Mouse (Mus musculus): ENCODE results near the gene Fbln1. TPM values are rescaled to one million over a fixed set of nuclear protein-coding genes. Genes with fewer than 3 reads are reported as not detected.

Gene Fbln1
- polyA plus RNA-seq, 1 experiment from 2014 or later, result 50.9 TPM

DNA sequence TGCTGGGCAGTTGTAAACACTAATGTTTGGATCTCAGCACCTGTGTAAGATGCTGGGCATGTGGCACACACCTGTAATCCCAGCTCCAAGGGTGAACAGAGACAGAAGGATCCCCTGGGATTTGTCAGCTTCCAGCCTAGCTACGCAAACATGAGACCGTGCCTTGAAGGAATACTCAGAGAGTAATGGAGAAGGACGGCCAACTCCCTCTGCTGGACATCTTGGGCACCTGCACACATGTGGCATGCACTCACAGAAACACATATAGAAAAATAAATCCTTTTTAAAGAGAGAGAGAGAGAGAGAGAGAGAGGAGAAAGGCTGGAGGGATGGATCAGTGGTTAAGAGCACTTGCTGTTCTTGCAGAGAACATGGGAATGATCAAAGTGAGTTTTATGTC, 88.9 kb downstream of the Fbln1 start:
- H3K4me1 ChIP-seq (replicated peaks; ENCODE audit: control insufficient read depth, insufficient read depth, low read length), result peaks cover 12% of the 10 kb centered on the region
- no peak overlapping the region for H3K9ac ChIP-seq (replicated peaks; ENCODE audit: low read depth, low read length)
- H3K27me3 ChIP-seq (replicated peaks; ENCODE audit: control insufficient read depth, insufficient read depth, low read length), result no peaks in the 10 kb centered on the region
- H3K9me3 ChIP-seq (ENCODE audit: control insufficient read depth, low read length), result no peaks in the 10 kb centered on the region
- ATAC-seq, result no peak
- H3K27ac ChIP-seq (ENCODE audit: low read length), result no peak overlapping the region
- H3K4me3 ChIP-seq (replicated peaks; ENCODE audit: low read length), result no peak overlapping the region
- 84% methylated on average over 3 of the region's 3 CpGs for WGBS
- H3K36me3 ChIP-seq (ENCODE audit: control insufficient read depth, insufficient read depth), result no peaks in the 10 kb centered on the region
- no peak overlapping the region for H3K4me2 ChIP-seq (ENCODE audit: low read length)

DNA sequence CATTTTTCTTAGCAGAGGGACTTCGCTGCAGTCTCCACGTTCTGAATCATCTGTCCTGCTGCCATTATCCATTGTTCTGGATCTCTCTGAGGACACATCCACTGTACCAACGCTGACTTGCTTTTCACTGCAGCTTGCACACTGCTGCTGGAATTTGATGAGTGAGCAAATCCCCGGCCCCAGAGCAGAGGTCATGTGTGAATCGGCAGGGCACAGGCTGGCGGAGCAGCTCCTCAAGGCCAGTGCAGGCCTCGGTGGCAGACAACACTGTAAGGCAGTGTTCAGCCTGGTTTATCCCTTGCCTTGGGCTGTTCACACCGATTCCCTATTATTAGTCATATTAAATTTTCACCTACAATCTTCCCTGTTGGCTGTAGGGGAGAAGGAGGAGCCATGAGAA, 89.8 kb downstream of the Fbln1 start:
- H3K4me1 ChIP-seq (replicated peaks; ENCODE audit: control insufficient read depth, insufficient read depth, low read length), result peaks cover 12% of the 10 kb centered on the region
- 0 out of 2 replicates have a peak overlapping the region, but pooled peaks have one; percentile 29 for H3K9ac ChIP-seq (replicated peaks; ENCODE audit: low read depth, low read length)
- H3K4me2 ChIP-seq (ENCODE audit: low read length), result no peak overlapping the region
- H3K36me3 ChIP-seq (ENCODE audit: control insufficient read depth, insufficient read depth), result no peaks in the 10 kb centered on the region
- WGBS, result 69% methylated on average over 8 of the region's 8 CpGs
- H3K9me3 ChIP-seq (ENCODE audit: control insufficient read depth, low read length), result no peaks in the 10 kb centered on the region
- no peak overlapping the region for H3K4me3 ChIP-seq (replicated peaks; ENCODE audit: low read length)
- H3K27me3 ChIP-seq (replicated peaks; ENCODE audit: control insufficient read depth, insufficient read depth, low read length), result no peaks in the 10 kb centered on the region
- ATAC-seq, result peak; percentile 4; the same call in 1 of the 2 replicates
- H3K27ac ChIP-seq (ENCODE audit: low read length), result peak overlapping the region; percentile 5; the same call in 1 of the 2 replicates

DNA sequence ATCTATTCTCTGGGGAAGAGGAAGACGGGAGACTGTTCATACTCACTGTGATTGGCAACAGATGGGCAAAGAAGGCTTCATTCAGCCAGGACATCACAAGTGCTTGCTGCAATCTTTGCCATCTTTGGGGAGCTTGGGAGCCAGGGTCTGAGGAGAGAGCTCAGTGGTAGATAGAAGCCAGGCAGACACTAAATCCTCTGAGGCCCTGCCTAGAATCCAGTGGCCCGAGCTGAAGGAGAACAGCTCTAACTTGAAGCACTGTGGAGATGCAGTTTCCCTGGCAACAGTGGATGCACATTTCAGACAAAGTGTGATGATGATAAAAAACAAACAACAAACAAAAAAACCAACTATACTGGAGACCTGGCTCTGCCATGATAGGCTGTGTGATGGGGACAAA, 90.2 kb downstream of the Fbln1 start:
- H3K4me3 ChIP-seq (replicated peaks; ENCODE audit: low read length), result no peak overlapping the region
- 42% methylated on average over 2 of the region's 2 CpGs for WGBS

DNA sequence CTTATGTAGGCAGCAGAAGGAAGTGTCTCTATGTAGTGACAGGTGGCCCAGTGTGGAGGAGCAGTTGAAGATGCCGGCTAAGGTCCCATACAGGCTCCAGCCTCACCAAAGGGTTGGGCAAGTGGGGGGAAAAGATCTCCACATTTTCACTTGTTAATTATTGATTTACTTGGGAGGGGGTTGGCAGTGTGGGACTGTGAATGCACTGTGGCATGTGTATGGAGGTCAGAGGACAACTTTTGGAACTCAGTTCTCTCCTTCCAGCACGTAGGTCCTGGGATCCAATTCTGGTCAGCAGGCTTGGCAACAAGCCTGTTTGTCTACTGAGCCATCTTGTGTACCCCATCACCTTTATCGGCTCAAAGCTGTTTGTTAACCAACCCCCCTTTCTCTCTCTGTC, 90.8 kb downstream of the Fbln1 start:
- 76% methylated on average over 3 of the region's 3 CpGs for WGBS
- H3K9ac ChIP-seq (replicated peaks; ENCODE audit: low read depth, low read length), result no peak overlapping the region
- H3K36me3 ChIP-seq (ENCODE audit: control insufficient read depth, insufficient read depth), result no peaks in the 10 kb centered on the region
- no peak overlapping the region for H3K27ac ChIP-seq (ENCODE audit: low read length)
- H3K27me3 ChIP-seq (replicated peaks; ENCODE audit: control insufficient read depth, insufficient read depth, low read length), result no peaks in the 10 kb centered on the region
- no peak overlapping the region for H3K4me2 ChIP-seq (ENCODE audit: low read length)
- H3K4me3 ChIP-seq (replicated peaks; ENCODE audit: low read length), result no peak overlapping the region
- H3K9me3 ChIP-seq (ENCODE audit: control insufficient read depth, low read length), result no peaks in the 10 kb centered on the region
- no peak for ATAC-seq
- H3K4me1 ChIP-seq (replicated peaks; ENCODE audit: control insufficient read depth, insufficient read depth, low read length), result peaks cover 12% of the 10 kb centered on the region

More for the DNA sequence above, 90.2 kb downstream of the Fbln1 start:
- peaks cover 12% of the 10 kb centered on the region for H3K4me1 ChIP-seq (replicated peaks; ENCODE audit: control insufficient read depth, insufficient read depth, low read length)
- H3K4me2 ChIP-seq (ENCODE audit: low read length), result no peak overlapping the region
- H3K36me3 ChIP-seq (ENCODE audit: control insufficient read depth, insufficient read depth), result no peaks in the 10 kb centered on the region
- H3K27ac ChIP-seq (ENCODE audit: low read length), result peak overlapping the region; percentile 5; the same call in 1 of the 2 replicates
- ATAC-seq, result peak; percentile 38; the same call in 1 of the 2 replicates
- H3K27me3 ChIP-seq (replicated peaks; ENCODE audit: control insufficient read depth, insufficient read depth, low read length), result no peaks in the 10 kb centered on the region
- H3K9ac ChIP-seq (replicated peaks; ENCODE audit: low read depth, low read length), result no peak overlapping the region
- no peaks in the 10 kb centered on the region for H3K9me3 ChIP-seq (ENCODE audit: control insufficient read depth, low read length)

DNA sequence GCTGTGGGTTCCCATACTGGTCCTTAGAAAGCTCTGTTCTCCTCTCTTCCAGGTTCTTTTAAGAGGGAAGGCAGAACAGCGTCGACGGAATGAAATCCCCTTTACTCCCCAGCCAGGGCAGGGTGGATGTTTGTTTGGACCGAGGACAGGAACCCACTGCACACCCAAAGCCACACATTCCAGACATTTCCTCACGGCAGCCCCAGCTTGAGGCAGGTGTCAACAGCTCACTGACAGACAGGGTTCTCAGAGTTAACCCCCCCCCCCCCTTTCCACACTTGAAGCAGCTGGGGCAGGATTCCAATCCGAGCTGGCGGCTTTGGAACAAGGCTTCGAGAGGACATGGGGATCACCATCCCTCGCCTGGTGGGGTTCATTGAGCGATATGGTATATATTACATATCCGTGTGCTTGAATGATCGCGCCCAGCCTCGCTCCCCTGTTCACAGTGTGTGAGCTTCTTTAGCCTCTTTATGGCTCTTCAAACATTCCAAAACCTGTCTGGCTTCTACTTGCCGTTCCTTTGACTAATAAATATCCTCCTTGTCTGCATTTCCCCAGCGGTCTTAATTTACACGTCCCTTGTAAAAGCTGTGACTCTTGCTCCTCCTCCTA, 92.5 kb downstream of the Fbln1 start:
- Histone ChIP-seq H3K27ac (ENCODE audit: low read length) (no peak overlapping the region), H3K4me3 (replicated peaks; ENCODE audit: low read length) (no peak overlapping the region), H3K9me3 (ENCODE audit: control insufficient read depth, low read length) (no peaks in the 10 kb centered on the region), H3K4me1 (replicated peaks; ENCODE audit: control insufficient read depth, insufficient read depth, low read length) (peaks cover 12% of the 10 kb centered on the region), H3K27me3 (replicated peaks; ENCODE audit: control insufficient read depth, insufficient read depth, low read length) (no peaks in the 10 kb centered on the region), H3K9ac (replicated peaks; ENCODE audit: low read depth, low read length) (no peak overlapping the region), H3K36me3 (ENCODE audit: control insufficient read depth, insufficient read depth) (no peaks in the 10 kb centered on the region), H3K4me2 (ENCODE audit: low read length) (no peak overlapping the region)
- 57% methylated on average over 17 of the region's 17 CpGs for WGBS
- ATAC-seq, result no peak

DNA sequence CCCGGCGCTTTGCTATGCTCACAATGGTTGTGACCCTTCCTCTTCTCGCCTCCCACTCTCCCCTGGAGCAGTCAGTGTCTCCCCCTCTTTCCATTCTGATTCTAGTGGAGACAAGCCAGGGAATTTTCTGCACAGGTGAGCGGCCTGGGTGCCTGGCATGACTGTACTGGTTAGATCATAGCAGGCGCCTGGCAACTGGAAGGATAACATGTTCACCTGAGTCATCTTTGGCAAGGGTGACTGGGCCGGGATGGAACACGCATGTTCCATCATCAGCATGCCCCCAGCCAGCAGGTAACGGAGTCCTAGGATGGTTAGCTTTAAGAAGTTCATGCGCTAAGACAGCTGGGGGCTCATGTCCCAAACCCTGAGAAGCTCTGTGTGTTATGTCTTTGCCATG, 93.2 kb downstream of the Fbln1 start:
- peaks cover 12% of the 10 kb centered on the region for H3K4me1 ChIP-seq (replicated peaks; ENCODE audit: control insufficient read depth, insufficient read depth, low read length)
- WGBS, result 88% methylated on average over 9 of the region's 9 CpGs
- no peak overlapping the region for H3K4me3 ChIP-seq (replicated peaks; ENCODE audit: low read length)
- H3K27me3 ChIP-seq (replicated peaks; ENCODE audit: control insufficient read depth, insufficient read depth, low read length), result no peaks in the 10 kb centered on the region
- no peak for ATAC-seq
- H3K27ac ChIP-seq (ENCODE audit: low read length), result no peak overlapping the region
- no peaks in the 10 kb centered on the region for H3K9me3 ChIP-seq (ENCODE audit: control insufficient read depth, low read length)
- H3K36me3 ChIP-seq (ENCODE audit: control insufficient read depth, insufficient read depth), result no peaks in the 10 kb centered on the region
- no peak overlapping the region for H3K4me2 ChIP-seq (ENCODE audit: low read length)
- no peak overlapping the region for H3K9ac ChIP-seq (replicated peaks; ENCODE audit: low read depth, low read length)

DNA sequence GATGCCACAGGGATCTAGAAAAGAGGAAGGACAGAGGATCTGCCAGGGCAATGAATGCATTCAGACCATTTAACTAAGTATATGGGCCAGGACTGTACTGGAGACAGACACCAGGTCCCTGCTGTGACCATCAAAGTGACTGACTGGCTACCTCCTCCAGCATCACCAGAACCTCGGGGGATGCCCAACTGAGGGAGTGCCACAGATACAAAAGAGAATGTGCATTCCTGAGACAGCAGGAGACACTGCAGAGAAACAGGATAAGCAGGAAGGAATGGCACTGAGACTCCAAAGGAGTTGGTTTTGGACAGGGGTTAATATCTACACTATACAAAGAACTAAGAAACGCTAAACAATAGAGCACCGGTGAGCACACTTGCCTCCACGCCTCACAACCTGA, 97.5 kb downstream of the Fbln1 start:
- 64% methylated on average over 4 of the region's 4 CpGs for WGBS

DNA sequence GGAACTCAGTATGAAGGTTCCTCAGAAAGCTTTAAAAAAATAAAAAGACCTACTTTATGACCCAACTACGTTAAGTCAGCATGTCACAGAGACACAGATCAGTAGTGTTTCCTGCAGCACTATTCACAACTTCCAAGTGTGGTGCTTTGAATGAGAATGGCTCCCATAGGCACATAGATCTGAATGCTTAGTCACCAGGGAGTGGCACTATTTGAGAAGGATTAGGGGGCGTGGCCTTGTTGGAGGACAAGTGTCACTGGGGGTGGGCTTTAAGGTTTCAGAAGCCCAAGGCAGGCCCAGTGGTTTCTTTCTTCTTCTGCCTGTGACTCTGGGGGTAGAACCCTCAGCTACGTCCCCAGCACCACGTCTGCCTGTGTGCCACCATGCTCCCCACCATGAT, 98.2 kb downstream of the Fbln1 start:
- no peak overlapping the region for H3K9ac ChIP-seq (replicated peaks; ENCODE audit: low read depth, low read length)
- no peak overlapping the region for H3K4me3 ChIP-seq (replicated peaks; ENCODE audit: low read length)
- H3K4me1 ChIP-seq (replicated peaks; ENCODE audit: control insufficient read depth, insufficient read depth, low read length), result no peaks in the 10 kb centered on the region
- no peak for ATAC-seq
- no peak overlapping the region for H3K27ac ChIP-seq (ENCODE audit: low read length)
- 94% methylated on average over 4 of the region's 4 CpGs for WGBS
- H3K36me3 ChIP-seq (ENCODE audit: control insufficient read depth, insufficient read depth), result no peaks in the 10 kb centered on the region
- no peaks in the 10 kb centered on the region for H3K27me3 ChIP-seq (replicated peaks; ENCODE audit: control insufficient read depth, insufficient read depth, low read length)
- H3K4me2 ChIP-seq (ENCODE audit: low read length), result no peak overlapping the region
- H3K9me3 ChIP-seq (ENCODE audit: control insufficient read depth, low read length), result no peaks in the 10 kb centered on the region

More for the DNA sequence above, 97.5 kb downstream of the Fbln1 start:
- no peak overlapping the region for H3K4me2 ChIP-seq (ENCODE audit: low read length)
- ATAC-seq, result no peak
- H3K9me3 ChIP-seq (ENCODE audit: control insufficient read depth, low read length), result no peaks in the 10 kb centered on the region
- H3K27ac ChIP-seq (ENCODE audit: low read length), result no peak overlapping the region
- H3K9ac ChIP-seq (replicated peaks; ENCODE audit: low read depth, low read length), result no peak overlapping the region
- H3K4me1 ChIP-seq (replicated peaks; ENCODE audit: control insufficient read depth, insufficient read depth, low read length), result peaks cover 2% of the 10 kb centered on the region
- no peaks in the 10 kb centered on the region for H3K36me3 ChIP-seq (ENCODE audit: control insufficient read depth, insufficient read depth)
- H3K4me3 ChIP-seq (replicated peaks; ENCODE audit: low read length), result no peak overlapping the region
- H3K27me3 ChIP-seq (replicated peaks; ENCODE audit: control insufficient read depth, insufficient read depth, low read length), result no peaks in the 10 kb centered on the region

DNA sequence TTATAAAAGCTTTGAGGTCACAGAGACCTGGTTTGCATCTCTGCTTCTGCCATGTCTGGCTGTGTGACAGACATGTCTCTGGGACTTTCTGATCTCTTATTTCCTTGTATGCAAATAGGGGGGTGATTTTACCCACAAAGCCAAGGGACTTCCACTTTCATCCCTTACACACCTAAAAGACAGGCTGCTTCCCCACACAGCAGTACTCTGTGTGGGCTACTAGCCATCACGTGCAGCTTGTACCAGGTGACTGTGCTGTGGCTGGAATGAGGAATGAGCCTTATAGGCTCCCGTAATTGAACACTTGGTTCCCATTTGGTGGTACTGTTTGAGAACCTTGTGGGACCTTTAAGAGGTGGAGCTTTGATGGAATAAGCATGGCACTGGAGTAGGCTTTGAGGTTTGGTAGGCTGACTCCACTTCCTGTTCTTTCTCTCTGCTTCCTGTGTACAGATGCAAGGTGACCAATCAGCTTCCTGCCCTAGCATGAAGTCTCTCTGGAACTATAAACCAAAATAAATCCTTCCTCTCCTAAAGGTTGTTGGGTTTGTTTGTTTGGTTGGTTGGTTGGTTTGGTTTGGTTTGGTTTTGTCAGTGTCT, 101.4 kb downstream of the Fbln1 start:
- Histone ChIP-seq H3K9ac (replicated peaks; ENCODE audit: low read depth, low read length) (no peak overlapping the region), H3K4me1 (replicated peaks; ENCODE audit: control insufficient read depth, insufficient read depth, low read length) (0 out of 2 replicates have a peak, but pooled peaks cover 3% of the 10 kb centered on the region), H3K9me3 (ENCODE audit: control insufficient read depth, low read length) (no peaks in the 10 kb centered on the region), H3K27ac (ENCODE audit: low read length) (no peak overlapping the region), H3K36me3 (ENCODE audit: control insufficient read depth, insufficient read depth) (no peaks in the 10 kb centered on the region), H3K4me2 (ENCODE audit: low read length) (no peak overlapping the region), H3K27me3 (replicated peaks; ENCODE audit: control insufficient read depth, insufficient read depth, low read length) (no peaks in the 10 kb centered on the region), H3K4me3 (replicated peaks; ENCODE audit: low read length) (no peak overlapping the region)
- no peak for ATAC-seq
- 95% methylated on average over 2 of the region's 2 CpGs for WGBS

All from forebrain, embryonic 16.5 days (tissue).